Mouse (Mus musculus): ENCODE data around the gene Cap2. TPM values are rescaled to one million over a fixed set of nuclear protein-coding genes. Genes with fewer than 3 reads are reported as not detected.

Cap2 gene
- 1.2 and 1.4 TPM in 2 replicates for polyA plus RNA-seq (2015; fragmentation: Nextera tagmentation; extraction: Ambion mirVana)

DNA sequence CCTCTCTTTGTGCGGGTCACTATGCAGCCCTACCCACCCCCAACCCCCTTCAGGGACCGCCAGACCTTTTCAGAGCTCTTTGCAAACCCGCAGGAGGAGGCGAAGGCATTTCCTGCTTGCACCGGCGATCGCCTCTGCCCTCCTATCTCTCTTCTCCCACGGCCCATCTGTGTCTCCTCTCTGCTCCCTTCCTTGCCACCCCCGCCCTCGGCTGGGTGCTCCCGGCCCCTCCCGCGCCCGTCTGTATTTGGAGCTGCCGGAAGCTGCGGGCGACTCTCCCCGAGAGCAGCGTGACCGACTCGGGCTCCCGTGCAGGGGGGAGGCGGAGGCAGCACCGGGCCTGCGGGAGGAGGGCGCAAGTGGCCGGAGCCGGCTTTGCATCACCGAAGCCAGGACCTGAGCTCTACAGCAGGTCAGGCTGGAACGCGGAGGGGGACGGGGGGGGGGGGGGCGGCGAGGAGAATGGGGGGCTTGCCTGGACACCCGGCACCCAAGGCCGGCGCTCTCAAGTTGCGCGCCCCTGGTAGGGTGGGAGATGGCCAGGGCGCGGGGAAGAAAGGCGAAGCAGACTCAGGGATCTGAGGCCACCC lies at the start of gene Cap2:
Gene Cap2 (plus strand): TSS at position 49 of the 590 bp plus-strand sequence.
- Histone ChIP-seq H3K9ac (ENCODE audit: low read depth, low read length) (no peak within 1 kb of the TSS), H3K36me3 (ENCODE audit: control insufficient read depth, insufficient read depth) (no peaks in the 10 kb centered on the region), H3K4me3 (ENCODE audit: low read depth, low read length) (peak within 1 kb of the TSS; percentile 49), H3K27me3 (ENCODE audit: control insufficient read depth, insufficient read depth, low read depth, low read length) (peaks cover 17% of the 10 kb centered on the region), H3K4me1 (ENCODE audit: control insufficient read depth, low read depth, low read length) (no peaks in the 10 kb centered on the region), H3K4me2 (ENCODE audit: low read depth, low read length) (peak within 1 kb of the TSS; percentile 66), H3K27ac (ENCODE audit: low read length) (no peak within 1 kb of the TSS), H3K9me3 (replicated peaks; ENCODE audit: control insufficient read depth, low read length) (no peaks in the 10 kb centered on the region)
- peak; percentile 56; the same call in 1 of the 2 replicates for ATAC-seq (ENCODE audit: low read depth)
- 1% methylated on average over 39 of the region's 42 CpGs for WGBS (ENCODE audit: insufficient replicate concordance)

DNA sequence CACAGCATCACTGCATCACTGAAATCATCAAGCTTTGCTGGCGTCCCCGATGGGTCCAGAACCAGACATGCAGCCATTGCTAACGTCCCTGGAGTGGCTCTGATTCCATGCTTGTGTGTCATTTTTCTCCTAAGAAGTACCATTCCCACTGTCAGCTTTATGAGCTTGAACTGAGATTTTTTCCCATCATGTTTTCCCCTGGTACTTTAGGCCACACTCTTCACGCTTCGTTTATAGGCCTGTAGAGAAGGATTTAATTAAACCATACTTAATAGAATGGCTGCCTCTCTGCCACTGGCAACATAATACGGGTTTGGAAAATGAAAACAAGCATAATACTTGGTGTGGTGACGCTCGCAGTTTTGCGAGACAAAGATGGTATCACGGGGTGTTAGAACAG lies 42.1 kb upstream of the Cap2 start:
- no peaks in the 10 kb centered on the region for H3K9me3 ChIP-seq (replicated peaks; ENCODE audit: control insufficient read depth, low read length)
- ATAC-seq (ENCODE audit: low read depth) = no peak
- no peak overlapping the region for H3K4me3 ChIP-seq (ENCODE audit: low read depth, low read length)
- no peak overlapping the region for H3K9ac ChIP-seq (ENCODE audit: low read depth, low read length)
- no peaks in the 10 kb centered on the region for H3K36me3 ChIP-seq (ENCODE audit: control insufficient read depth, insufficient read depth)
- no peak overlapping the region for H3K27ac ChIP-seq (ENCODE audit: low read length)
- no peak overlapping the region for H3K4me2 ChIP-seq (ENCODE audit: low read depth, low read length)
- H3K27me3 ChIP-seq (ENCODE audit: control insufficient read depth, insufficient read depth, low read depth, low read length) = no peaks in the 10 kb centered on the region
- H3K4me1 ChIP-seq (ENCODE audit: control insufficient read depth, low read depth, low read length) = no peaks in the 10 kb centered on the region
- WGBS (ENCODE audit: insufficient replicate concordance) = 73% methylated on average over 10 of the region's 10 CpGs

DNA sequence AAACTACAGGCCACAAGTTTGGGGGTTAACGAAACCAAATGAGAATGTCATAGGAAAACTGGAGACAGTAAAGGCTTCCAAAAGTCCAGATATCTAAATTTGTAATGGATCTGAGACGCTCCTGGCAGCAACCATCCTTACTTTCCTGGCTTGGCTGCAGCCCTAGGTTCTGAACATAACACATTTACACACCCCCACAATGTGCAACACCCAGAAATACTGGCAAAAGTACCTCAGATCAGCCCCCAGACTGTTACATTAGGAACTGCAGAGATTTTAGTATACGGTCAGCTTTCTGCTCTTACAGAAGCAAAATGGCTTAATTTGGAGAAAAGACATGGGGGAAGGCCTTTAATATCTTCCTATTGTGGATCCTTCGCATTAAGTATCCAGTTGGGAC lies 39.4 kb upstream of the Cap2 start:
- WGBS (ENCODE audit: insufficient replicate concordance) = 68% methylated on average over 4 of the region's 4 CpGs
- Histone ChIP-seq H3K4me3 (ENCODE audit: low read depth, low read length) (no peak overlapping the region), H3K4me2 (ENCODE audit: low read depth, low read length) (no peak overlapping the region), H3K9ac (ENCODE audit: low read depth, low read length) (no peak overlapping the region), H3K4me1 (ENCODE audit: control insufficient read depth, low read depth, low read length) (no peaks in the 10 kb centered on the region), H3K36me3 (ENCODE audit: control insufficient read depth, insufficient read depth) (no peaks in the 10 kb centered on the region), H3K9me3 (replicated peaks; ENCODE audit: control insufficient read depth, low read length) (no peaks in the 10 kb centered on the region), H3K27ac (ENCODE audit: low read length) (no peak overlapping the region), H3K27me3 (ENCODE audit: control insufficient read depth, insufficient read depth, low read depth, low read length) (no peaks in the 10 kb centered on the region)
- ATAC-seq (ENCODE audit: low read depth) = no peak

GRCm38 (mm10) chr13:46463764-46464163 lies 37.9 kb upstream of the Cap2 start:
- no peak overlapping the region for H3K4me2 ChIP-seq (ENCODE audit: low read depth, low read length)
- no peak overlapping the region for H3K27ac ChIP-seq (ENCODE audit: low read length)
- no peaks in the 10 kb centered on the region for H3K9me3 ChIP-seq (replicated peaks; ENCODE audit: control insufficient read depth, low read length)
- H3K9ac ChIP-seq (ENCODE audit: low read depth, low read length) = no peak overlapping the region
- ATAC-seq (ENCODE audit: low read depth) = no peak
- no peak overlapping the region for H3K4me3 ChIP-seq (ENCODE audit: low read depth, low read length)
- no peaks in the 10 kb centered on the region for H3K4me1 ChIP-seq (ENCODE audit: control insufficient read depth, low read depth, low read length)
- no peaks in the 10 kb centered on the region for H3K36me3 ChIP-seq (ENCODE audit: control insufficient read depth, insufficient read depth)
- H3K27me3 ChIP-seq (ENCODE audit: control insufficient read depth, insufficient read depth, low read depth, low read length) = no peaks in the 10 kb centered on the region
- 20% methylated on average over 3 of the region's 3 CpGs for WGBS (ENCODE audit: insufficient replicate concordance)

GRCm38 (mm10) chr13:46468251-46468650 lies 33.4 kb upstream of the Cap2 start:
- Histone ChIP-seq H3K9ac (ENCODE audit: low read depth, low read length) (no peak overlapping the region), H3K27ac (ENCODE audit: low read length) (no peak overlapping the region), H3K9me3 (replicated peaks; ENCODE audit: control insufficient read depth, low read length) (no peaks in the 10 kb centered on the region), H3K4me2 (ENCODE audit: low read depth, low read length) (no peak overlapping the region), H3K4me1 (ENCODE audit: control insufficient read depth, low read depth, low read length) (no peaks in the 10 kb centered on the region), H3K27me3 (ENCODE audit: control insufficient read depth, insufficient read depth, low read depth, low read length) (no peaks in the 10 kb centered on the region), H3K36me3 (ENCODE audit: control insufficient read depth, insufficient read depth) (no peaks in the 10 kb centered on the region), H3K4me3 (ENCODE audit: low read depth, low read length) (no peak overlapping the region)
- 41% methylated on average over 8 of the region's 8 CpGs for WGBS (ENCODE audit: insufficient replicate concordance)
- ATAC-seq (ENCODE audit: low read depth) = no peak

GRCm38 (mm10) chr13:46469536-46469935 lies 32.1 kb upstream of the Cap2 start:
- WGBS (ENCODE audit: insufficient replicate concordance) = 60% methylated on average over 2 of the region's 2 CpGs
- Histone ChIP-seq H3K36me3 (ENCODE audit: control insufficient read depth, insufficient read depth) (no peaks in the 10 kb centered on the region), H3K27ac (ENCODE audit: low read length) (no peak overlapping the region), H3K9me3 (replicated peaks; ENCODE audit: control insufficient read depth, low read length) (no peaks in the 10 kb centered on the region), H3K4me2 (ENCODE audit: low read depth, low read length) (no peak overlapping the region), H3K4me1 (ENCODE audit: control insufficient read depth, low read depth, low read length) (no peaks in the 10 kb centered on the region), H3K9ac (ENCODE audit: low read depth, low read length) (no peak overlapping the region), H3K27me3 (ENCODE audit: control insufficient read depth, insufficient read depth, low read depth, low read length) (no peaks in the 10 kb centered on the region), H3K4me3 (ENCODE audit: low read depth, low read length) (no peak overlapping the region)
- ATAC-seq (ENCODE audit: low read depth) = no peak

DNA sequence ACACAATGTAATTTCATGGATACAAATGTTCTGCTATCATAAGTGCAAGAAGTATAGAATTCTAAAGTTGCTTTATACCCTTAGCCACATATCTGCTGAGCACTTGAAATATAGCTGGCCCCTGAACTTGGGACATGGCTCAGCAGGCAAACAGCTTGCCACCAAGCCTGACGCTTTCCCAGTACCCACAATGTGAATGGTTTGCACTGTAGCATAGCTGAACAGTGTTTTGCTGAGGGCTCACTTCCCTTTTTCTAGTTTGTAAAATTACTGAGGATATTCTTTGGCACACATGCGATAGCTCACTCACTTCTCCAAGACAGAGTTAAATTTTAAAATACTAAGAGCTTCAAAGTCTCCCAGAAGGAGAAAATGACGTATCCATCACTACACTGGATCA lies 20.4 kb upstream of the Cap2 start:
- ATAC-seq (ENCODE audit: low read depth) = no peak
- H3K4me3 ChIP-seq (ENCODE audit: low read depth, low read length) = no peak overlapping the region
- no peaks in the 10 kb centered on the region for H3K9me3 ChIP-seq (replicated peaks; ENCODE audit: control insufficient read depth, low read length)
- H3K4me2 ChIP-seq (ENCODE audit: low read depth, low read length) = no peak overlapping the region
- H3K27ac ChIP-seq (ENCODE audit: low read length) = no peak overlapping the region
- 35% methylated on average over 3 of the region's 3 CpGs for WGBS (ENCODE audit: insufficient replicate concordance)
- H3K9ac ChIP-seq (ENCODE audit: low read depth, low read length) = no peak overlapping the region
- no peaks in the 10 kb centered on the region for H3K27me3 ChIP-seq (ENCODE audit: control insufficient read depth, insufficient read depth, low read depth, low read length)
- no peaks in the 10 kb centered on the region for H3K36me3 ChIP-seq (ENCODE audit: control insufficient read depth, insufficient read depth)
- H3K4me1 ChIP-seq (ENCODE audit: control insufficient read depth, low read depth, low read length) = no peaks in the 10 kb centered on the region

GRCm38 (mm10) chr13:46485605-46486004 lies 16.0 kb upstream of the Cap2 start:
- no peak overlapping the region for H3K4me3 ChIP-seq (ENCODE audit: low read depth, low read length)
- H3K27ac ChIP-seq (ENCODE audit: low read length) = no peak overlapping the region
- no peaks in the 10 kb centered on the region for H3K4me1 ChIP-seq (ENCODE audit: control insufficient read depth, low read depth, low read length)
- H3K4me2 ChIP-seq (ENCODE audit: low read depth, low read length) = no peak overlapping the region
- ATAC-seq (ENCODE audit: low read depth) = no peak
- 49% methylated on average over 3 of the region's 3 CpGs for WGBS (ENCODE audit: insufficient replicate concordance)
- no peak overlapping the region for H3K9ac ChIP-seq (ENCODE audit: low read depth, low read length)
- H3K9me3 ChIP-seq (replicated peaks; ENCODE audit: control insufficient read depth, low read length) = no peaks in the 10 kb centered on the region
- no peaks in the 10 kb centered on the region for H3K27me3 ChIP-seq (ENCODE audit: control insufficient read depth, insufficient read depth, low read depth, low read length)
- no peaks in the 10 kb centered on the region for H3K36me3 ChIP-seq (ENCODE audit: control insufficient read depth, insufficient read depth)

DNA sequence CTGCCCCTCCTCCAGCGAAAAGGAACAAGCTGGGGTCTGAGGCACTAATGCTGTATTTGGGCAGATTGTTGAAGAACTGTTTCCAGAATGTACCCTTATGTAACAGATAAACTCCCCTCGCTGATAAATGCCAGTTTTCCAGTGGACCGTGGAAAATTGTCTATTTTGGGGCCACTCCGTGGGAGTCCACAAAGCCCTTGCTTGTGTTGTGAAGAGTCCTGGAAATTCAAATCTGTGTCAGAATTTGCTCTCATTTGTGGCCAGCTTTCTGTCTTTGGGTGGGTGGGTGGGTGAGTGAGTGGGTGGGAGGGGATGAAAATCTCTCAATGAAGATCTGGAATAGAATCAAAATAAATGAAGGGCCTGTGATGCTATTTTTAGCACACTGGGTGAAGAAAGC lies 13.5 kb upstream of the Cap2 start:
- no peaks in the 10 kb centered on the region for H3K9me3 ChIP-seq (replicated peaks; ENCODE audit: control insufficient read depth, low read length)
- H3K27me3 ChIP-seq (ENCODE audit: control insufficient read depth, insufficient read depth, low read depth, low read length) = no peaks in the 10 kb centered on the region
- no peak for ATAC-seq (ENCODE audit: low read depth)

More for the DNA sequence above, 13.5 kb upstream of the Cap2 start:
- no peak overlapping the region for H3K4me2 ChIP-seq (ENCODE audit: low read depth, low read length)
- H3K9ac ChIP-seq (ENCODE audit: low read depth, low read length) = no peak overlapping the region
- no peak overlapping the region for H3K4me3 ChIP-seq (ENCODE audit: low read depth, low read length)
- no peaks in the 10 kb centered on the region for H3K36me3 ChIP-seq (ENCODE audit: control insufficient read depth, insufficient read depth)
- no peak overlapping the region for H3K27ac ChIP-seq (ENCODE audit: low read length)
- 48% methylated on average over 4 of the region's 4 CpGs for WGBS (ENCODE audit: insufficient replicate concordance)
- H3K4me1 ChIP-seq (ENCODE audit: control insufficient read depth, low read depth, low read length) = no peaks in the 10 kb centered on the region

Measured in liver, embryonic 16.5 days (tissue).